Mouse (Mus musculus) thymus, postnatal 14 days (tissue): ENCODE data around the gene Gm43302.
"Not testable (repeated sequence)": the region's sequence is repeated elsewhere in the genome, so short reads cannot be mapped to it uniquely, and the experiment has no call there.

Source experiments
- DNase-seq: peaks from one replicate; pipeline ENCODE4 v3.0.0; 2021

Gene Gm43302

GRCm38 (mm10) chr5:105293226-105294165 is at the start of gene Gm43302, which contains the start of gene Gbp6:
Gene Gm43302 (minus strand): TSS chr5:105293695.
Gene Gbp6 (minus strand): TSS chr5:105293698.
- DNase-seq = not testable (repeated sequence)

- DNase-seq = no peak
Observed at GRCm38 (mm10) chr5:105341281-105341680, 47.8 kb upstream of the Gm43302 start.

- peak; percentile 47 for DNase-seq
Observed at GRCm38 (mm10) chr5:105322543-105322942, 29.0 kb upstream of the Gm43302 start.

GRCm38 (mm10) chr5:105310941-105311340 is 17.4 kb upstream of the Gm43302 start:
- DNase-seq = no peak

GRCm38 (mm10) chr5:105309148-105309547 is 15.7 kb upstream of the Gm43302 start:
- DNase-seq = not testable (repeated sequence)

GRCm38 (mm10) chr5:105306946-105307345 is 13.5 kb upstream of the Gm43302 start:
- DNase-seq = not testable (repeated sequence)

GRCm38 (mm10) chr5:105306159-105306581 is 12.7 kb upstream of the Gm43302 start:
- no peak for DNase-seq

- peak; percentile 49 for DNase-seq
Observed at GRCm38 (mm10) chr5:105305671-105306070, 12.2 kb upstream of the Gm43302 start.

GRCm38 (mm10) chr5:105301963-105302362 is 8.5 kb upstream of the Gm43302 start:
- no peak for DNase-seq

GRCm38 (mm10) chr5:105301531-105301930 is 8.0 kb upstream of the Gm43302 start:
- DNase-seq = no peak

GRCm38 (mm10) chr5:105295746-105296145 is 2.3 kb upstream of the Gm43302 start:
- DNase-seq = no peak

- no peak for DNase-seq
Observed at GRCm38 (mm10) chr5:105292492-105292891, 1.0 kb downstream of the Gm43302 start.

- DNase-seq = not testable (repeated sequence)
Observed at GRCm38 (mm10) chr5:105290921-105291320, 2.6 kb downstream of the Gm43302 start.

GRCm38 (mm10) chr5:105260673-105261072 is 32.8 kb downstream of the Gm43302 start:
- not testable (repeated sequence) for DNase-seq

- no peak for DNase-seq
Observed at GRCm38 (mm10) chr5:105252491-105252890, 41.0 kb downstream of the Gm43302 start.

- not testable (repeated sequence) for DNase-seq
Observed at GRCm38 (mm10) chr5:105244741-105245140, 48.8 kb downstream of the Gm43302 start.

- DNase-seq = not testable (repeated sequence)
Observed at GRCm38 (mm10) chr5:105240982-105241381, 52.5 kb downstream of the Gm43302 start.

GRCm38 (mm10) chr5:105239483-105240047 is 53.9 kb downstream of the Gm43302 start, which contains the start of gene Gbp10:
Gene Gbp10 (minus strand): TSS chr5:105239533.
- DNase-seq = not testable (repeated sequence)

GRCm38 (mm10) chr5:105238402-105238801 is 55.1 kb downstream of the Gm43302 start:
- DNase-seq = not testable (repeated sequence)

GRCm38 (mm10) chr5:105236040-105236439 is 57.5 kb downstream of the Gm43302 start:
- DNase-seq = not testable (repeated sequence)

GRCm38 (mm10) chr5:105208957-105209356 is 84.5 kb downstream of the Gm43302 start:
- not testable (repeated sequence) for DNase-seq

GRCm38 (mm10) chr5:105200791-105201355 is 92.6 kb downstream of the Gm43302 start:
- DNase-seq = not testable (repeated sequence)

- not testable (repeated sequence) for DNase-seq
Observed at GRCm38 (mm10) chr5:105199149-105199548, 94.3 kb downstream of the Gm43302 start.
